In the genomic region with DNA sequence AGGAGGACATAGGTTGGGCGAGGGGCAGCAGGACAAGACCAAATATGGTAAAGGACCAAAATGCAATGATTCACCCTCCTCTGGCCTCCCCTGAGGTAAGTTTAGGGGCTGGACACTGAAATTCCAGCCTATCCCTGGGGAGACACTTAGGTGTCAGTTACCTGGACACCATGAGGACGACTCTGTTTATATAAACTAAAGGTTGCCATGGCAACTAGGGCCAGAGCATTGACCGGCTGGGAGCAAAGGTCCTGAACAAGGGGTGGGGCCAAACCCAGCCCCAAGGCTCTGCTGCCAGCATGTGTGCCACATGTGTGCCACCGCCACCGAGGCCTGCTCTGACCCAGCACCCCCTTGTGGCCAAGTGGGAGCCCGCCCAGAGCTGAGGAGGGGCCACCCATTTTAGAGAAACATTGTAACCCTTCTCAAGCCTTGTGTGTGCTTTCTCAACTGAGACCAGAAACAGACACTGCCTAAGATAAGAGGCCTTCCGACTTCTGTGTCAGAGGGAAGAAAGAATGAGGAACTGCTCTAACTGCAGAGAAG, we compare ENCODE assay signal across 8 mouse cellular contexts. TPM values are rescaled to one million over a fixed set of nuclear protein-coding genes. Genes with fewer than 3 reads are reported as not detected.
A peak's percentile ranks its signal among the peaks of the same experiment; 100 is the strongest.
DNase-seq lines count a peak whose midpoint lies in the region; ATAC-seq and TF ChIP-seq lines count a peak whose summit lies in the region.

No protein-coding gene starts in this region.

- no peak overlapping the region for H3K9ac ChIP-seq in kidney, postnatal 0 days (ENCODE audit: low read depth, low read length)

- no peak overlapping the region for H3K4me2 ChIP-seq in kidney, postnatal 0 days (ENCODE audit: low read length)

- no peaks in the 10 kb centered on the region for H3K36me3 ChIP-seq in kidney, postnatal 0 days (ENCODE audit: insufficient read depth, low read length)

- intact Hi-C loops in gastrocnemius, postnatal 14 days (cut with DNase I; ENCODE audit: low total_unique reads): no loop called here

- TF ChIP-seq CTCF in kidney, postnatal 0 days (IDR thresholded peaks at IDR 0.05; ENCODE audit: low read depth): peak; percentile 68

- 0 out of 2 replicates have a peak, but pooled peaks cover 6% of the 10 kb centered on the region for H3K4me1 ChIP-seq in kidney, postnatal 0 days (replicated peaks; ENCODE audit: insufficient read depth, low read length)

- H3K4me3 ChIP-seq in kidney, postnatal 0 days (replicated peaks; ENCODE audit: low read depth, low read length): no peak overlapping the region

- H3K27ac ChIP-seq in kidney, postnatal 0 days: peak overlapping the region; percentile 83

- DNase-seq in gastrocnemius, postnatal 14 days: peak; percentile 27
- no peak for DNase-seq in gastrocnemius, postnatal 4 days (ENCODE audit: low spot score in 2 of 2)
- peak; percentile 80 for DNase-seq in R1 (ENCODE audit: low read depth, low spot score)
- DNase-seq in kidney, postnatal 0 days (ENCODE audit: low spot score): peak; percentile 57
- DNase-seq in right cerebral cortex, postnatal 4 days: no peak
- DNase-seq in layer of hippocampus, adult 9-11 months: no peak
- no peak for DNase-seq in right cerebral cortex, postnatal 36 days (ENCODE audit: low spot score in 2 of 2)

- WGBS in kidney, postnatal 0 days: 30% methylated on average over 7 of the region's 7 CpGs

- no peaks in the 10 kb centered on the region for H3K9me3 ChIP-seq in kidney, postnatal 0 days (replicated peaks; ENCODE audit: low read length)

- no peaks in the 10 kb centered on the region for H3K27me3 ChIP-seq in kidney, postnatal 0 days (ENCODE audit: insufficient read depth, low read length)

- ATAC-seq in kidney, postnatal 0 days (replicated peaks; ENCODE audit: low FRiP score, low read depth): peak; percentile 84
- peak; percentile 94 for ATAC-seq in megakaryocyte, adult 5-6 weeks (ENCODE audit: poor library complexity, severe bottlenecking)

RNA-seq across cellular contexts. Expression of a gene that starts 10.0 kb away (rescaled TPM):
- total RNA-seq in gastrocnemius, postnatal 14 days (2021): 1 to 10 TPM in 1 of 2 experiments, under 1 TPM in 1; 0.42 to 1.6 TPM
- total RNA-seq in gastrocnemius, postnatal 4 days (2021): 1 to 10 TPM; 2.3 to 5.8 TPM
- polyA plus RNA-seq in kidney, postnatal 0 days (2015; fragmentation: Nextera tagmentation; extraction: Ambion mirVana): 252 and 256 TPM in 2 replicates
- 0.22 and 0.23 TPM in 2 replicates for total RNA-seq in megakaryocyte, adult 5-6 weeks (2015)
- total RNA-seq in megakaryocyte, adult 5-6 weeks (2017): 0.89 and 1.7 TPM in 2 replicates

RNA-seq across cellular contexts. Expression of a gene that starts 13.7 kb away (rescaled TPM):
- under 1 TPM; 0.49 to 0.92 TPM for total RNA-seq in gastrocnemius, postnatal 14 days (2021)
- total RNA-seq in gastrocnemius, postnatal 4 days (2021): 1 to 10 TPM; 4.0 to 4.7 TPM
- 305 and 333 TPM in 2 replicates for polyA plus RNA-seq in kidney, postnatal 0 days (2015; fragmentation: Nextera tagmentation; extraction: Ambion mirVana)
- not detected in 2 replicates for total RNA-seq in megakaryocyte, adult 5-6 weeks (2015)
- total RNA-seq in megakaryocyte, adult 5-6 weeks (2017): not detected in 2 replicates

RNA-seq across cellular contexts. Expression of a gene that starts 55.6 kb away (rescaled TPM):
- 100 to 1,000 TPM; 130 to 139 TPM for total RNA-seq in gastrocnemius, postnatal 14 days (2021)
- 100 to 1,000 TPM; 182 to 199 TPM for total RNA-seq in gastrocnemius, postnatal 4 days (2021)
- polyA plus RNA-seq in kidney, postnatal 0 days (2015; fragmentation: Nextera tagmentation; extraction: Ambion mirVana): 96.1 and 102 TPM in 2 replicates
- 78.2 and 82.3 TPM in 2 replicates for total RNA-seq in megakaryocyte, adult 5-6 weeks (2015)
- total RNA-seq in megakaryocyte, adult 5-6 weeks (2017): 199 and 204 TPM in 2 replicates

Comparison
In these comparisons a context has a peak if more than half of its experiments do, and no peak if none do; other contexts are left out.
1. DNase-seq: peak in gastrocnemius, postnatal 14 days (single experiment), R1 (single experiment) and kidney, postnatal 0 days (single experiment); none in gastrocnemius, postnatal 4 days (0 of 2), right cerebral cortex, postnatal 4 days (single experiment), layer of hippocampus, adult 9-11 months (single experiment) and right cerebral cortex, postnatal 36 days (0 of 2).